Mouse (Mus musculus) embryonic facial prominence, embryonic 13.5 days (tissue): ENCODE results near the gene Tmod2. TPM values are rescaled to one million over a fixed set of nuclear protein-coding genes. Genes with fewer than 3 reads are reported as not detected.

Experiments
- ATAC-seq: fragments of 200-750 bp; cut with Nextera tagmentation; 2 replicates; pipeline ENCODE4 v1.8.0; 2017; ENCODE audit warnings: low read depth; ENCODE audit not compliant: insufficient number of reproducible peaks, insufficient read depth, low FRiP score, low TSS enrichment
- H3K27ac ChIP-seq: fragments of 300-500 bp; sonication (generic); 2 replicates; pipeline ENCODE4 v1.5.1; 2015; ENCODE audit warnings: moderate library complexity, mild to moderate bottlenecking, inconsistent platforms
- H3K27me3 ChIP-seq: fragments of 300-500 bp; sonication (generic); 2 replicates; pipeline ENCODE4 v1.6.1; 2015; ENCODE audit warnings: mild to moderate bottlenecking, inconsistent platforms
- H3K36me3 ChIP-seq: fragments of 300-500 bp; sonication (generic); 2 replicates; pipeline ENCODE4 v1.6.1; 2015; ENCODE audit warnings: mild to moderate bottlenecking, inconsistent platforms
- H3K4me1 ChIP-seq: fragments of 300-500 bp; sonication (generic); 2 replicates; pipeline ENCODE4 v1.6.1; 2015; ENCODE audit warnings: inconsistent platforms
- H3K4me2 ChIP-seq: fragments of 300-500 bp; sonication (generic); 2 replicates; pipeline ENCODE4 v1.6.1; 2015; ENCODE audit warnings: moderate library complexity, mild to moderate bottlenecking, inconsistent platforms
- H3K4me3 ChIP-seq: fragments of 300-500 bp; sonication (generic); 2 replicates; pipeline ENCODE4 v1.5.1; 2015; ENCODE audit warnings: mild to moderate bottlenecking, inconsistent platforms
- H3K9ac ChIP-seq: fragments of 300-500 bp; sonication (generic); 2 replicates; pipeline ENCODE4 v1.6.1; 2015; ENCODE audit warnings: mild to moderate bottlenecking, inconsistent platforms
- H3K9me3 ChIP-seq: fragments of 300-500 bp; sonication (generic); 2 replicates; pipeline ENCODE4 v1.6.1; 2016; ENCODE audit warnings: inconsistent platforms
- WGBS: fragments of 180-500 bp; shearing (Covaris S2); methylation state at CpG from one replicate; pipeline ENCODE4 v1.1.7; 2015; ENCODE audit warnings: mixed read lengths; 5-methylcytosine and 5-hydroxymethylcytosine counted together
- polyA plus RNA-seq: library from polyadenylated mRNA; unstranded; fragments of >200 nt; fragmentation: Nextera tagmentation; extraction: Ambion mirVana; gene quantifications from 2 replicates; pipeline ENCODE4 v1.2.1, GENCODE M21; 2015

Gene Tmod2
- polyA plus RNA-seq, 1 experiment from 2014 or later: 19.8 TPM

DNA sequence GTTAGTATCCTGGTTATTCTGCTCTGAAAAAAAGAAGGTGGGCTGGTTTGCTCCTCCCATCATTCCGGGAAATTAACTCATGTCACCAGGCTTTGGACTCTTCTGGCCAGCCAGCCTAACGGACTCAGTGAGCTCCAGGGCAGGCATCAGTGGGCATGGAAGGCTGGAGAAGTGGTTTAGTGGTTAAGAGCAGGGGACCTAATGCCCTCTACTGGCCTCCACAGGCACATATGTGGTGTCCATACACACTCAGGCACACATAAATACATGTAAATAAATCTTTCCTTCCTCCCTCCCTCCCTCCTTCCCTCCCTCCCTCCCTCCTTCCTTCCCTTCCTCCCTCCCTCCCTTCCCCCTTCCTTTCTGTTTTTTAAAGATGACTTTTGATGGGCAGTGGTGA is 47.9 kb downstream of the Tmod2 start:
- no peak overlapping the region for H3K9ac ChIP-seq
- H3K27me3 ChIP-seq: no peaks in the 10 kb centered on the region
- H3K36me3 ChIP-seq: no peaks in the 10 kb centered on the region
- 0 out of 2 replicates have a peak, but pooled peaks cover 4% of the 10 kb centered on the region for H3K4me1 ChIP-seq
- no peaks in the 10 kb centered on the region for H3K9me3 ChIP-seq
- H3K27ac ChIP-seq: no peak overlapping the region
- no peak overlapping the region for H3K4me3 ChIP-seq
- WGBS: 51% methylated on average over 2 of the region's 2 CpGs
- ATAC-seq: no peak
- no peak overlapping the region for H3K4me2 ChIP-seq

DNA sequence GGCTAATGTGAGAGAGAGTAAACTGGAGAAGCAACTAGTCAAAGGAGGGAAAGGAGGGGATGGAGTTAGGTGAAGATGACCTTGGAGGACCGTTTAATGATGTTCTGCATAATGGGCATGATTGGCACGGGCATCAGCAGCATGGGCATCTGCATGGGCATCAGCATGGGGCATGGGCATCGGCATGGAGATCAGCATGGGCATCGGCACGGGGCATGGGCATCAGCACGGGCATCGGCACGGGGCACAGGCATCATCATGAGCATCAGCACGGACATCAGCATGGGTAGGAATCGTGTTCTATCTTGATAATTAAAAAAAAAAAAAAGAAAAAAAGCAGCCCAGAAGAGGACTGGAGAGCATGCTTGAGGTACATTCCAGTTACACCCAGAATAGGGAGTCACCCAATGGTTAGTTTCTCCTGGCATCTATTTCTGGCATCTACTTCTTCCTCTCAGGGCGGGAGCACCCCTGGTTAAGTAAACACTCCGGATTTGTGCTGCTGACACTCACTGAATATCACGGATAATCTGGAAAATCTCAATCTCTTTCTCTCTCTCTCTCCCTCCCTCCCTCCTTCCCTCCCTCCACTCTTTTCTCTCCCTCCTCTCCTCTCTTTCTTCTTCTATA is 50.0 kb downstream of the Tmod2 start:
- no peaks in the 10 kb centered on the region for H3K9me3 ChIP-seq
- 82% methylated on average over 13 of the region's 13 CpGs for WGBS
- H3K9ac ChIP-seq: no peak overlapping the region
- H3K27me3 ChIP-seq: no peaks in the 10 kb centered on the region
- H3K36me3 ChIP-seq: no peaks in the 10 kb centered on the region
- no peak overlapping the region for H3K4me2 ChIP-seq
- H3K27ac ChIP-seq: no peak overlapping the region
- no peak overlapping the region for H3K4me3 ChIP-seq
- peaks cover 17% of the 10 kb centered on the region for H3K4me1 ChIP-seq
- no peak for ATAC-seq

DNA sequence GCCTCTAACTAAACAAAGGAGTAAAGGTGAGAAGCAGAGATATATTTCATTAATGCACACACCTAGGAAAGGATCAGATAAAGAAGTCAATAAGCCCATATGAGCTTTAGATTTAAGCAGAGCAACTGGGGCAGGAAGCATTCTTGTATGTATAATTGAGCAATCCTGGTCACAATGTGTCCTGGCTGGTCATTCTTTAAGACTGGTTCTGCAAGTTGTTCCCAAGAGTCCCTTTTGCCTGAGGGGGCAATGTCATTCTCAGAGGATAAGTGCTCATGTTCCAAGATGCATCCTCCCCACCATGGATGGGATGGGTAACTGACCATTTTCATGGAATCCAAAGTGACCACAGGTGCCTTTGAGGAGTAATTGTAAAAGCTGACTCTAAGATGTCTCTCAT is 50.8 kb downstream of the Tmod2 start:
- Histone ChIP-seq H3K4me3 (no peak overlapping the region), H3K4me2 (no peak overlapping the region), H3K27ac (no peak overlapping the region), H3K9ac (no peak overlapping the region), H3K27me3 (no peaks in the 10 kb centered on the region), H3K9me3 (no peaks in the 10 kb centered on the region), H3K4me1 (peaks cover 17% of the 10 kb centered on the region), H3K36me3 (no peaks in the 10 kb centered on the region)
- ATAC-seq: no peak

DNA sequence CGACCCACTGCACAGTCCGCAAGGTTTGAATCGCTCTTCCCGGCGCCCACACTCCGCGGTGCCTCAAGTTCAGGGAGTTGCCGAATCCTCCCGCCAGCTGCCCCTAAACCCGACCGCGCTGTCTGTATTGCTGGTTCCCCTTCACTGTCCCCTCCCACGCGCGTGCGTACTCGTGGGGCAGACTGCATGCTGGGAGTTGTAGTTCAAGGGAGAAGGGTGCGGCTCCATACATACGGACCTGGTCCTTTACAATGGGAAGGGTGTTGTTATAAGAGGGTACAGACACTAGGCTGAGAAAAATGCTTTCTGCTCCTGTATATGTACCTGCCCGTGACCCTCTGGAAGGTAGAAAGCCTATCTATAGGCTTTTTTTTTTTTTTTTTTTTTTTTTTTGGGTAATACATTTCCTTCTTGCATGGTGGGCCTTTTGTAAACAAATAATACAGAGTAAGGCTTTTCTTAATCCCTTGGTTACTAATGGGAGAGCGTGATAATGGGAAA is 51.6 kb downstream of the Tmod2 start, which contains the start of gene Tmod3:
TSS of gene Tmod3 (minus strand) at position 146 of the 501 bp plus-strand sequence.
- no peaks in the 10 kb centered on the region for H3K9me3 ChIP-seq
- H3K36me3 ChIP-seq: no peaks in the 10 kb centered on the region
- peak; percentile 95 for ATAC-seq
- H3K9ac ChIP-seq: peak within 1 kb of the TSS; percentile 89
- H3K4me3 ChIP-seq: peak within 1 kb of the TSS; percentile 93
- peaks cover 17% of the 10 kb centered on the region for H3K4me1 ChIP-seq
- WGBS: 2% methylated on average over 21 of the region's 21 CpGs
- H3K27me3 ChIP-seq: no peaks in the 10 kb centered on the region
- H3K27ac ChIP-seq: peak within 1 kb of the TSS; percentile 91
- peak within 1 kb of the TSS; percentile 84 for H3K4me2 ChIP-seq

DNA sequence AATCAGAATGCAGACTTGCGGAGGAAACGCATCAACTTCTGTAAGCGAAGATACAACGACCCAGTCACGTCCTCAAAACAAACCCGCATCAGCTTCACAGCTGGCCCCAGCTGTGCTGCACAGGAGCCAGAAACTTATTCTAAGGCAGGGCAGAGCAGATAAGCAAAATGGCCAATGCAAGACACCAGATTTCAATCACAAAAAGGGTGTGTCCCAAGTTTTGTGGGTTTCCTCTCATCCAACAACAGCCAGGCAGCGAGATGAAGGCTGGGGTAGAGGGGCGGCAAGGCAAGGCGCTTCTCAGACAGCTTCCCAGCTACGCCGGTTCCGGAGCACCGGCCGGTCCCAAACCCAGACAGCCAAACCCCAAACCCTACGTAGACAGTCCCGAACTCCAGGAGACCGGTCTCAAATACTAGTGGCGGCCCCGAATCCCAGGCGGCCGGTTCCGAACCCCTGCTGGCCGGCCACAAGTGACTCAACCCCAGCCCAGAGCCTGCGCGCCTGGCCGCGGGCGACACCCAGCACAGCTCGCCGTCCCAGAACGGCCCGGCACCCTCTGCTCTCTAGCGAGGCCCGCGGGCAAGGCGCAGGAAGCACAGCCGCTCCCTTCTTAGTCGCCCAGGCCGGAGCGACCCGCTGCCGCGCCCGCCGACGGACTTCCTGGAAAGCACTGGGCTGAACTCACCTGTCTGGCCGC is 52.2 kb downstream of the Tmod2 start:
- no peaks in the 10 kb centered on the region for H3K36me3 ChIP-seq
- H3K27ac ChIP-seq: peak overlapping the region; percentile 91
- under 1% methylated on average over 47 of the region's 47 CpGs for WGBS
- no peaks in the 10 kb centered on the region for H3K9me3 ChIP-seq
- H3K4me3 ChIP-seq: peak overlapping the region; percentile 93
- peak overlapping the region; percentile 89 for H3K9ac ChIP-seq
- peak overlapping the region; percentile 84 for H3K4me2 ChIP-seq
- H3K27me3 ChIP-seq: no peaks in the 10 kb centered on the region
- ATAC-seq: peak; percentile 77
- peaks cover 16% of the 10 kb centered on the region for H3K4me1 ChIP-seq

DNA sequence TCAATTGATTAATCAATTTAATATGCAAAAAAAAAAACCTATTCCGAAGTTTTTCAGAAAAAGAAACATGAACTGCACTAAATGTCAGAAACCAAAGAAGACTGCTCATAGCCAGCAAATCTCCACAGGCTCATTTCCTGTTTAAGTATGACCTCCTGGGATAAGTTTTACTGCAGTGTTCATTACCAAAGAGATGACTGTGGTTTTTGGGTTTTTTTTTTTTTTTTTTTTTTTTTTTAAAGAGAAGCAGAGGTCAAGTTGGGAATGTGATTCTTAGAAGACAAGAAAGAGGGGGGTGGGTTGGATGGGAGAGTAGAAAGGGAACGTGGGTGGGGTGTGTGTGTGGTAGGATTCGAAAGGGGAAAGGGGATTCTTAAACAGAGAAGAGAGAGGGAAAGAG is 52.8 kb downstream of the Tmod2 start:
- H3K27me3 ChIP-seq: no peaks in the 10 kb centered on the region
- 13% methylated on average over 3 of the region's 3 CpGs for WGBS
- peaks cover 14% of the 10 kb centered on the region for H3K4me1 ChIP-seq
- H3K4me3 ChIP-seq: peak overlapping the region; percentile 93
- no peak for ATAC-seq
- H3K27ac ChIP-seq: 0 out of 2 replicates have a peak overlapping the region, but pooled peaks have one; percentile 91
- H3K36me3 ChIP-seq: no peaks in the 10 kb centered on the region
- no peaks in the 10 kb centered on the region for H3K9me3 ChIP-seq
- peak overlapping the region; percentile 89 for H3K9ac ChIP-seq
- peak overlapping the region; percentile 84 for H3K4me2 ChIP-seq

DNA sequence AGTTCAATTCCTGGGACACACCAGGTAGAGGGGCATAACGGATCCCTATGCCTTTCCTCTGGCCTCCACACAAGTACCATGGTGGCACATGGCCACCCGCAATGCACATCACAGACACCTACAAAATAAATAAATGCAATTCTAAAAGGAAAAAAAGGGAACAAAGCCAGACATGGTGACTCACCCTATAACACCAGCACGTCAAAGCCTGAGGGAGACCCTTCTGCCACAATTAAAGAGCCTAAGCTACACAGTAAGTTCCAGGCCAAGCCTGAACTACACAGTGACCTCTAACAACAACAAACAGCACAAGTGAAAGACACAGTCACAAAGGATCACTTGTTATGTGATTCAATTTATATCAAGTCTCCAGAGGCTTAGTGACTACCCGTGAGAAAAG is 57.4 kb downstream of the Tmod2 start:
- H3K27ac ChIP-seq: no peak overlapping the region
- WGBS: 72% methylated on average over 4 of the region's 4 CpGs
- no peak for ATAC-seq

DNA sequence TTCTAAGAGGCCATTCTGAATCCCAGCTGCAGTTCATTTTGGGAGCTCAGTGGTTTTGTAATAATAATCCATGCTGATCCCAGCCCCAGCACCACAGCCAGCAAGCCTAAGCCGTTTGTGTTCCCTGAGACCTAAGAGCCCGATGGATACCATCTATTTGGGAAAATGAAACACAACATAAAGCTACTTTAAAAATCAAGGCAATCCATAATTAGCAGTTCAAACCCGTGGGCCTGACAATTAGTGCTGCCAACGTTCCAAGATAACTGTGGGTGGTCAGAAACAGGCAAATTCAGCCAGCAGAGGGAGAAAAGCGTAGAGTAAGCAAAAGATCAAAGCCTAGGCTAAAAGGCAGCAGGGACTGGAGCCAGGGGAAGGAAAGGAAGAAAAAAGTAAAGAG is 59.8 kb downstream of the Tmod2 start:
- H3K27ac ChIP-seq: peak overlapping the region; percentile 66
- WGBS: 27% methylated on average over 5 of the region's 5 CpGs
- H3K9me3 ChIP-seq: peaks cover 8% of the 10 kb centered on the region; the same call in 1 of the 2 replicates

More for the DNA sequence above, 57.4 kb downstream of the Tmod2 start:
- Histone ChIP-seq H3K27me3 (no peaks in the 10 kb centered on the region), H3K9me3 (peaks cover 8% of the 10 kb centered on the region; the same call in 1 of the 2 replicates), H3K9ac (no peak overlapping the region), H3K4me1 (peaks cover 26% of the 10 kb centered on the region), H3K4me3 (no peak overlapping the region), H3K36me3 (0 out of 2 replicates have a peak, but pooled peaks cover 4% of the 10 kb centered on the region), H3K4me2 (no peak overlapping the region)

DNA sequence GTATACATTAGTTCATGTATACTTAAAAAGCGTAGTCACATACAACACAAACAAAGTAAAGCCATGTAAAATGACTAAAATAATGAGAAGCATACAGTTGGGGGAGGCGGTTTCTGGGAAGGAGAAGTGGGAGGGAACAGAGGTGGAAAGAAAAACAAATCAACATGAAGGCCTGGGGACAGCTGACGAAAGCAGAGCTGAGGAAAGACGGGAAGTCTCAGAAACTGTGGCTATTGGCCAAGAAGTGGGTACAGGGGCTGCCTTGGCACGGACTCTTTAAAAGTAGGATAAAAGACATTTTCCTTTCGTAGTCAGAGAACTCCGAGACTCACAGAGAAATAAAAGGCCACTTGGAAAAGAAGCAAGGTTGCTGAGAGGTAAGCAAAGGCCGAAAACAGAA is 62.1 kb downstream of the Tmod2 start:
- Histone ChIP-seq H3K4me2 (no peak overlapping the region), H3K4me1 (peaks cover 16% of the 10 kb centered on the region), H3K36me3 (0 out of 2 replicates have a peak, but pooled peaks cover 4% of the 10 kb centered on the region), H3K9ac (no peak overlapping the region), H3K27me3 (no peaks in the 10 kb centered on the region), H3K9me3 (peaks cover 8% of the 10 kb centered on the region; the same call in 1 of the 2 replicates), H3K27ac (peak overlapping the region; percentile 39; the same call in 1 of the 2 replicates), H3K4me3 (no peak overlapping the region)
- WGBS: 55% methylated on average over 8 of the region's 8 CpGs
- no peak for ATAC-seq

More for the DNA sequence above, 59.8 kb downstream of the Tmod2 start:
- Histone ChIP-seq H3K36me3 (0 out of 2 replicates have a peak, but pooled peaks cover 4% of the 10 kb centered on the region), H3K4me2 (peak overlapping the region; percentile 11; the same call in 1 of the 2 replicates), H3K4me3 (no peak overlapping the region), H3K27me3 (no peaks in the 10 kb centered on the region), H3K4me1 (peaks cover 16% of the 10 kb centered on the region), H3K9ac (no peak overlapping the region)
- ATAC-seq: no peak

DNA sequence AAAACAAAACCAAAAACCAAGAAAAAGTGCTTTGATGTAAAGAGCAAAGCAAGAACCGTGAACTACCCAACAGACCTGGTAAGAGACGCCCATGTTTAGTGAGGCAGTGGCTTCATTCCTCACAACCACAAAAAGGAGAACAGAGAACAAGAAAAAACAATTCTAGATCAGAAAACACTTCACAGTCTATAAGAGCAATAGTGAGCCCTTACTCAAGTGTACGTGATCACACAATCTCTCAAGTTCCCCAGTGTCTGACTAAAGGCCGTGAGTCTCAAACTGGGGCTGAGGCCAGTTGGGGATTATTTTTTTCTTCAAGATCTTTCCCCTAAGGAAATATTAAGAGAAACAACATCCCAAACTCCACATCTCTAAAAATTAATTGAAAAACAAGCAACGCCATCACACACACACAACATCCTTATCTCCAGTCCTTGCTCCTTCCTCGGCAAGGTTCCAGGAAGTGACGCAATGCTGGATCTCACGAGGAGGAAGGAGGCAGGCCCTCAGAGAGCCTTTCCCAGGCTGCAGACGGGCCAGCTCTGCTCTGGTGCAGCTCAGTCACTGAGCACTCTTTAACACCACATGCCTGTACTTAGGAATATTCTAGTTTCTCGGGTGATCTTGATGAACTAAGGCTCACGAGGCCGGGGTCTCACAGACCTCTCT is 64.1 kb downstream of the Tmod2 start:
- H3K27ac ChIP-seq: no peak overlapping the region
- no peak overlapping the region for H3K4me3 ChIP-seq
- H3K9me3 ChIP-seq: peaks cover 8% of the 10 kb centered on the region; the same call in 1 of the 2 replicates
- no peaks in the 10 kb centered on the region for H3K27me3 ChIP-seq
- peaks cover 11% of the 10 kb centered on the region; the same call in 1 of the 2 replicates for H3K4me1 ChIP-seq
- WGBS: 77% methylated on average over 12 of the region's 12 CpGs
- no peak overlapping the region for H3K4me2 ChIP-seq
- H3K9ac ChIP-seq: no peak overlapping the region
- ATAC-seq: no peak
- 0 out of 2 replicates have a peak, but pooled peaks cover 4% of the 10 kb centered on the region for H3K36me3 ChIP-seq

DNA sequence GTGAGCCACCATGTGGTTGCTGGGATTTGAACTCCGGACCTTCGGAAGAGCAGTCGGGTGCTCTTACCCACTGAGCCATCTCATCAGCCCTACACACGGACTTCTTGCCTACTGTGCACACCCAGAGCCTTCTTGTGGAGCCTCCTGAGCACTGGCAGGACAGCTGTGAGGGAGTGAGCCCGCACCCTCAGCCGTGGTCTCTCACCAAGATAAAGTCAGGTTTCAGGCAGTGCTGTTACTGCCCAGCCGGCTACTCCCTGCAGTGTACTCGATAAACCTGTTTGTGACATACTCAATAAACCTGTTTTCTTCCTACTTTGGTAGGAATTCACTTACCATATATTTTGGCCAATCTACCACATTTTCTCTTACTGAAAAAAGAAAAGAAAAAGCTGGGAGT is 65.6 kb downstream of the Tmod2 start:
- H3K9ac ChIP-seq: no peak overlapping the region
- H3K4me2 ChIP-seq: no peak overlapping the region
- H3K27me3 ChIP-seq: no peaks in the 10 kb centered on the region
- no peak for ATAC-seq
- 83% methylated on average over 8 of the region's 8 CpGs for WGBS
- no peak overlapping the region for H3K4me3 ChIP-seq
- H3K36me3 ChIP-seq: 0 out of 2 replicates have a peak, but pooled peaks cover under 1% of the 10 kb centered on the region
- H3K4me1 ChIP-seq: 0 out of 2 replicates have a peak, but pooled peaks cover 8% of the 10 kb centered on the region
- H3K27ac ChIP-seq: no peak overlapping the region
- peaks cover 4% of the 10 kb centered on the region; the same call in 1 of the 2 replicates for H3K9me3 ChIP-seq
